Mouse (Mus musculus): ENCODE results near the gene Tmprss9.

DNA sequence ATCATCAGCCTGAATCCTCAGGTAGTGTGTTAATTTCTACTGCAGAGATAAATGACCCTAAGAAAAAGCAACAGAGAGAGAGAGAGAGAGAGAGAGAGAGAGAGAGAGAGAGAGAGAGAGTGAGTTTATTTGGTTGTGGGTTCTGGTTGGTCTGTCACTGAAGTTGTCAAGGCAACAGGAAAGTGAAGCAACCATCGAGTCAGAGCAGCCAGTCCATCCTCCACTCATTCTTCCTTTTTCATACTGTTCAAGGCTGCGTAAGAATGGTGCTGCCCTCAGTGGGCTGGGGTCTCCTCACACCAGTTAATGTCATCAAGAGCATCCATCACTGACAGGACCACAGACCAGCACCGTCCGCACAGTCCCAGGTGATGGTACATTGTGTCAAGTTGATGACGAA, 72.6 kb downstream of the Tmprss9 start:
- TF ChIP-seq POLR2A (IDR thresholded peaks at IDR 0.05; ENCODE audit: low read depth, low read length) (no peak), CTCF (IDR thresholded peaks at IDR 0.05; ENCODE audit: borderline replicate concordance, insufficient read depth, low read length) (no peak)

Data from embryonic fibroblast, embryonic 13.5 days (primary cell).